Mouse (Mus musculus) heart, embryonic 13.5 days (tissue): ENCODE results near the gene Sept5. TPM values are rescaled to one million over a fixed set of nuclear protein-coding genes. Genes with fewer than 3 reads are reported as not detected.

Source experiments
- ATAC-seq: fragments of 200-750 bp; cut with Nextera tagmentation; 2 replicates; pipeline ENCODE4 v1.8.0; 2017; ENCODE audit warnings: moderate TSS enrichment; ENCODE audit not compliant: insufficient number of reproducible peaks, low FRiP score, low TSS enrichment; ENCODE audit errors: extremely low read depth
- H3K27ac ChIP-seq: fragments of 300-500 bp; sonication (generic); replicated peaks from 2 replicates; pipeline ENCODE4 v1.5.1; 2015; ENCODE audit warnings: moderate library complexity, mild to moderate bottlenecking, inconsistent platforms
- H3K27me3 ChIP-seq: fragments of 300-500 bp; sonication (generic); replicated peaks from 2 replicates; pipeline ENCODE4 v1.6.1; 2015; ENCODE audit warnings: mild to moderate bottlenecking, inconsistent platforms
- H3K36me3 ChIP-seq: fragments of 300-500 bp; sonication (generic); 2 replicates; pipeline ENCODE4 v1.6.1; 2015; ENCODE audit warnings: mild to moderate bottlenecking, inconsistent platforms
- H3K4me1 ChIP-seq: fragments of 300-500 bp; sonication (generic); 2 replicates; pipeline ENCODE4 v1.6.1; 2015; ENCODE audit warnings: inconsistent platforms
- H3K4me2 ChIP-seq: fragments of 300-500 bp; sonication (generic); 2 replicates; pipeline ENCODE4 v1.6.1; 2015; ENCODE audit warnings: inconsistent platforms, mild to moderate bottlenecking, moderate library complexity
- H3K4me3 ChIP-seq: fragments of 300-500 bp; sonication (generic); 2 replicates; pipeline ENCODE4 v1.5.1; 2015; ENCODE audit warnings: moderate library complexity, mild to moderate bottlenecking, inconsistent platforms
- H3K9ac ChIP-seq: fragments of 300-500 bp; sonication (generic); 2 replicates; pipeline ENCODE4 v1.6.1; 2015; ENCODE audit warnings: inconsistent platforms, mild to moderate bottlenecking, moderate library complexity
- H3K9me3 ChIP-seq: fragments of 300-500 bp; sonication (generic); 2 replicates; pipeline ENCODE4 v1.6.1; 2016; ENCODE audit warnings: inconsistent platforms
- WGBS: fragments of 180-500 bp; shearing (Covaris S2); methylation state at CpG from one replicate; pipeline ENCODE4 v1.1.7; 2015; ENCODE audit warnings: mixed read lengths; 5-methylcytosine and 5-hydroxymethylcytosine counted together
- polyA plus RNA-seq: library from polyadenylated mRNA; unstranded; fragments of >200 nt; fragmentation: Nextera tagmentation; extraction: Ambion mirVana; gene quantifications from 2 replicates; pipeline ENCODE4 v1.2.1, GENCODE M21; 2015

Gene Sept5
- polyA plus RNA-seq, 1 experiment from 2014 or later, result 8.8 TPM

GRCm38 (mm10) chr16:18622916-18623750 lies 6.6 kb downstream of the Sept5 start:
- Histone ChIP-seq H3K4me2 (no peak overlapping the region), H3K27ac (no peak overlapping the region), H3K9ac (no peak overlapping the region), H3K27me3 (peaks cover 99% of the 10 kb centered on the region), H3K9me3 (no peaks in the 10 kb centered on the region), H3K36me3 (no peaks in the 10 kb centered on the region; the same call in 1 of the 2 replicates), H3K4me1 (peaks cover 43% of the 10 kb centered on the region), H3K4me3 (no peak overlapping the region)
- no peak for ATAC-seq
- 22% methylated on average over 29 of the region's 29 CpGs for WGBS

GRCm38 (mm10) chr16:18622019-18622418 lies 7.7 kb downstream of the Sept5 start, which contains the start of gene Gp1bb:
TSS of gene Gp1bb (minus strand) at chr16:18622403.
- peaks cover 47% of the 10 kb centered on the region for H3K4me1 ChIP-seq
- H3K4me2 ChIP-seq, result peak within 1 kb of the TSS; percentile 95
- WGBS, result 9% methylated on average over 17 of the region's 17 CpGs
- no peak within 1 kb of the TSS for H3K27ac ChIP-seq
- H3K36me3 ChIP-seq, result no peaks in the 10 kb centered on the region; the same call in 1 of the 2 replicates
- peak within 1 kb of the TSS; percentile 73 for H3K9ac ChIP-seq
- ATAC-seq, result no peak
- peak within 1 kb of the TSS; percentile 63 for H3K4me3 ChIP-seq
- no peaks in the 10 kb centered on the region for H3K9me3 ChIP-seq
- peaks cover 96% of the 10 kb centered on the region for H3K27me3 ChIP-seq

GRCm38 (mm10) chr16:18621362-18622001 lies 8.3 kb downstream of the Sept5 start:
- Histone ChIP-seq H3K4me1 (peaks cover 43% of the 10 kb centered on the region), H3K9ac (peak overlapping the region; percentile 73), H3K36me3 (no peaks in the 10 kb centered on the region; the same call in 1 of the 2 replicates), H3K9me3 (no peaks in the 10 kb centered on the region), H3K27ac (no peak overlapping the region), H3K4me3 (peak overlapping the region; percentile 63), H3K27me3 (peaks cover 97% of the 10 kb centered on the region), H3K4me2 (peak overlapping the region; percentile 95)
- under 1% methylated on average over 38 of the region's 38 CpGs for WGBS
- no peak for ATAC-seq

- H3K36me3 ChIP-seq, result no peaks in the 10 kb centered on the region; the same call in 1 of the 2 replicates
- peak overlapping the region; percentile 63 for H3K4me3 ChIP-seq
- H3K9ac ChIP-seq, result peak overlapping the region; percentile 73
- under 1% methylated on average over 74 of the region's 74 CpGs for WGBS
- H3K4me2 ChIP-seq, result peak overlapping the region; percentile 95
- H3K27me3 ChIP-seq, result peaks cover 98% of the 10 kb centered on the region
- H3K9me3 ChIP-seq, result no peaks in the 10 kb centered on the region
- no peak overlapping the region for H3K27ac ChIP-seq
- peaks cover 37% of the 10 kb centered on the region for H3K4me1 ChIP-seq
- ATAC-seq, result no peak
Observed at GRCm38 (mm10) chr16:18620601-18621361, 9.0 kb downstream of the Sept5 start.

- 37% methylated on average over 6 of the region's 6 CpGs for WGBS
- ATAC-seq, result no peak
Observed at GRCm38 (mm10) chr16:18620201-18620600, 9.6 kb downstream of the Sept5 start.

GRCm38 (mm10) chr16:18619110-18619509 lies 10.6 kb downstream of the Sept5 start:
- Histone ChIP-seq H3K4me3 (no peak overlapping the region), H3K4me1 (peaks cover 30% of the 10 kb centered on the region), H3K4me2 (no peak overlapping the region), H3K27me3 (peaks cover 97% of the 10 kb centered on the region), H3K9ac (no peak overlapping the region), H3K27ac (no peak overlapping the region), H3K36me3 (no peaks in the 10 kb centered on the region; the same call in 1 of the 2 replicates), H3K9me3 (no peaks in the 10 kb centered on the region)
- no peak for ATAC-seq
- 48% methylated on average over 4 of the region's 4 CpGs for WGBS

More at GRCm38 (mm10) chr16:18620201-18620600, 9.6 kb downstream of the Sept5 start:
- H3K36me3 ChIP-seq, result no peaks in the 10 kb centered on the region; the same call in 1 of the 2 replicates
- no peaks in the 10 kb centered on the region for H3K9me3 ChIP-seq
- peak overlapping the region; percentile 63 for H3K4me3 ChIP-seq
- H3K4me2 ChIP-seq, result peak overlapping the region; percentile 95
- no peak overlapping the region for H3K9ac ChIP-seq
- no peak overlapping the region for H3K27ac ChIP-seq
- H3K27me3 ChIP-seq, result peaks cover 98% of the 10 kb centered on the region
- H3K4me1 ChIP-seq, result peaks cover 31% of the 10 kb centered on the region

- H3K27me3 ChIP-seq, result peaks cover 97% of the 10 kb centered on the region
- peaks cover 30% of the 10 kb centered on the region for H3K4me1 ChIP-seq
- ATAC-seq, result no peak
- H3K4me2 ChIP-seq, result no peak overlapping the region
- H3K9ac ChIP-seq, result no peak overlapping the region
- 53% methylated on average over 2 of the region's 2 CpGs for WGBS
- H3K36me3 ChIP-seq, result no peaks in the 10 kb centered on the region; the same call in 1 of the 2 replicates
- H3K27ac ChIP-seq, result no peak overlapping the region
- H3K9me3 ChIP-seq, result no peaks in the 10 kb centered on the region
- no peak overlapping the region for H3K4me3 ChIP-seq
Observed at GRCm38 (mm10) chr16:18618297-18618696, 11.5 kb downstream of the Sept5 start.

GRCm38 (mm10) chr16:18617370-18618065 lies 12.2 kb downstream of the Sept5 start:
- Histone ChIP-seq H3K4me1 (peaks cover 27% of the 10 kb centered on the region), H3K4me2 (peak overlapping the region; percentile 61), H3K9ac (no peak overlapping the region), H3K9me3 (no peaks in the 10 kb centered on the region), H3K36me3 (no peaks in the 10 kb centered on the region), H3K27ac (no peak overlapping the region), H3K4me3 (peak overlapping the region; percentile 20), H3K27me3 (peaks cover 97% of the 10 kb centered on the region)
- ATAC-seq, result no peak
- 1% methylated on average over 27 of the region's 27 CpGs for WGBS

- Histone ChIP-seq H3K9me3 (no peaks in the 10 kb centered on the region), H3K27ac (no peak overlapping the region), H3K36me3 (no peaks in the 10 kb centered on the region), H3K27me3 (peaks cover 96% of the 10 kb centered on the region), H3K4me2 (no peak overlapping the region), H3K4me3 (no peak overlapping the region), H3K4me1 (peaks cover 23% of the 10 kb centered on the region), H3K9ac (no peak overlapping the region)
- WGBS, result 71% methylated on average over 3 of the region's 3 CpGs
- no peak for ATAC-seq
Observed at GRCm38 (mm10) chr16:18613301-18613700, 16.5 kb downstream of the Sept5 start.

GRCm38 (mm10) chr16:18611752-18612151 lies 18.0 kb downstream of the Sept5 start:
- no peaks in the 10 kb centered on the region for H3K9me3 ChIP-seq
- H3K4me1 ChIP-seq, result peaks cover 22% of the 10 kb centered on the region
- peaks cover 93% of the 10 kb centered on the region for H3K27me3 ChIP-seq
- no peak overlapping the region for H3K4me2 ChIP-seq
- H3K36me3 ChIP-seq, result no peaks in the 10 kb centered on the region
- WGBS, result 36% methylated on average over 13 of the region's 13 CpGs
- H3K27ac ChIP-seq, result no peak overlapping the region
- no peak overlapping the region for H3K9ac ChIP-seq
- H3K4me3 ChIP-seq, result no peak overlapping the region
- no peak for ATAC-seq
